Comparison of ENCODE assay signal across 9 mouse cellular contexts in genomic region chr10:58383761-58384160, GRCm38 (mm10).
A peak's percentile ranks its signal among the peaks of the same experiment; 100 is the strongest.
DNase-seq lines count a peak whose midpoint lies in the region; ATAC-seq and TF ChIP-seq lines count a peak whose summit lies in the region.
"Had no signal": no experiment of that assay in that cellular context is flagged by ENCODE, and none has a peak within 500 bp of the region (broad histone marks: within the 10 kb centered on the region; RNA-seq: fewer than 3 reads in every experiment).

No protein-coding gene starts in this region.

- H3K4me3 ChIP-seq in kidney, embryonic 16.5 days (ENCODE audit: low read length) = no peak overlapping the region
- H3K4me3 ChIP-seq in kidney, adult 2 months (ENCODE audit: insufficient read depth, low read depth, low read length) = no peak overlapping the region
- H3K4me3 ChIP-seq in midbrain, embryonic 15.5 days = no peak overlapping the region
- H3K4me3 ChIP-seq: liver, embryonic 12.5 days had no signal

- H3K4me1 ChIP-seq in kidney, embryonic 16.5 days (ENCODE audit: insufficient read depth, low read length) = peaks cover 22% of the 10 kb centered on the region
- 0 out of 2 replicates have a peak, but pooled peaks cover 3% of the 10 kb centered on the region for H3K4me1 ChIP-seq in kidney, adult 2 months (ENCODE audit: control insufficient read depth, insufficient read depth, low read length)
- H3K4me1 ChIP-seq in midbrain, embryonic 15.5 days = peaks cover 29% of the 10 kb centered on the region

- no peak overlapping the region for H3K9ac ChIP-seq in kidney, embryonic 16.5 days (replicated peaks; ENCODE audit: low read length)
- no peak overlapping the region for H3K9ac ChIP-seq in midbrain, embryonic 15.5 days
- H3K9ac ChIP-seq: liver, embryonic 12.5 days had no signal

- WGBS in kidney, embryonic 16.5 days = 68% methylated on average over 2 of the region's 2 CpGs
- 83% methylated on average over 2 of the region's 2 CpGs for WGBS in kidney, adult 2 months
- WGBS in midbrain, embryonic 15.5 days = 67% methylated on average over 2 of the region's 2 CpGs

- no peaks in the 10 kb centered on the region for H3K27me3 ChIP-seq in kidney, embryonic 16.5 days (ENCODE audit: insufficient read depth, low read length)
- no peaks in the 10 kb centered on the region for H3K27me3 ChIP-seq in kidney, adult 2 months (replicated peaks; ENCODE audit: control insufficient read depth, insufficient read depth, low read length)
- H3K27me3 ChIP-seq in midbrain, embryonic 15.5 days (replicated peaks) = no peaks in the 10 kb centered on the region
- H3K27me3 ChIP-seq: liver, embryonic 12.5 days had no signal

- H3K9me3 ChIP-seq in kidney, embryonic 16.5 days (ENCODE audit: low read length) = no peaks in the 10 kb centered on the region
- H3K9me3 ChIP-seq in midbrain, embryonic 15.5 days = no peaks in the 10 kb centered on the region
- H3K9me3 ChIP-seq: liver, embryonic 12.5 days had no signal

- no peak for DNase-seq in kidney, adult 2 months
- DNase-seq in cerebellum, adult 9-11 months = peak; percentile 80
- no peak for DNase-seq in ovary, postnatal 10 days (ENCODE audit: low spot score)
- no peak for DNase-seq in right cerebral cortex, postnatal 4 days
- DNase-seq: kidney, adult 9 months had no signal

- peak overlapping the region; percentile 72 for H3K27ac ChIP-seq in kidney, embryonic 16.5 days (ENCODE audit: low read length)
- no peak overlapping the region for H3K27ac ChIP-seq in kidney, adult 2 months (ENCODE audit: insufficient read depth, low read depth, low read length)
- peak overlapping the region; percentile 48; the same call in 1 of the 2 replicates for H3K27ac ChIP-seq in midbrain, embryonic 15.5 days
- H3K27ac ChIP-seq: liver, embryonic 12.5 days had no signal

- no peak for TF ChIP-seq CTCF in kidney, adult 2 months (conservative IDR thresholded peaks at IDR 0.05; ENCODE audit: insufficient read depth, insufficient read length, low read depth, low read length)

- ATAC-seq in kidney, embryonic 16.5 days (ENCODE audit: low FRiP score, low TSS enrichment) = no peak
- peak; percentile 64 for ATAC-seq in cerebellum, adult (ENCODE audit: insufficient number of reproducible peaks, low FRiP score, low TSS enrichment)
- peak; percentile 16; the same call in 1 of the 2 replicates for ATAC-seq in midbrain, embryonic 15.5 days (replicated peaks)
- ATAC-seq: liver, embryonic 12.5 days had no signal

- no peak for TF ChIP-seq POLR2A in kidney, adult 2 months (IDR thresholded peaks at IDR 0.05; ENCODE audit: low read depth, low read length)

- no peak overlapping the region for H3K4me2 ChIP-seq in kidney, embryonic 16.5 days (replicated peaks; ENCODE audit: low read depth, low read length)
- no peak overlapping the region for H3K4me2 ChIP-seq in midbrain, embryonic 15.5 days
- H3K4me2 ChIP-seq: liver, embryonic 12.5 days had no signal

- H3K36me3 ChIP-seq in kidney, embryonic 16.5 days (ENCODE audit: insufficient read depth, low read length) = no peaks in the 10 kb centered on the region; the same call in 1 of the 2 replicates
- H3K36me3 ChIP-seq in kidney, adult 2 months (ENCODE audit: control insufficient read depth, insufficient read depth, low read length) = no peaks in the 10 kb centered on the region
- H3K36me3 ChIP-seq in midbrain, embryonic 15.5 days (replicated peaks) = no peaks in the 10 kb centered on the region
